Mouse (Mus musculus): Measurements from ENCODE around the gene Rin2. TPM values are rescaled to one million over a fixed set of nuclear protein-coding genes. Genes with fewer than 3 reads are reported as not detected.

The Rin2 gene
- polyA plus RNA-seq, 1 experiment = 9.3 TPM

GRCm38 (mm10) chr2:145753973-145754372, 79.0 kb downstream of the Rin2 start:
- Histone ChIP-seq H3ac (ENCODE audit: control insufficient read depth, insufficient read length, low read depth) (no peak overlapping the region), H3K79me2 (ENCODE audit: control insufficient read depth, insufficient read depth) (no peaks in the 10 kb centered on the region), H3K4me3 (ENCODE audit: insufficient read depth, poor library complexity, severe bottlenecking) (no peak overlapping the region), H3K36me3 (ENCODE audit: control insufficient read depth, insufficient read depth) (no peaks in the 10 kb centered on the region), H3K79me3 (ENCODE audit: low read depth) (no peaks in the 10 kb centered on the region), H3K27me3 (ENCODE audit: control insufficient read depth, insufficient read depth, insufficient read length) (no peaks in the 10 kb centered on the region)
- TF ChIP-seq MYOG (IDR thresholded peaks at IDR 0.05; ENCODE audit: control insufficient read depth, extremely low read depth, insufficient read length) = no peak
- TF ChIP-seq USF1 (IDR thresholded peaks at IDR 0.05; ENCODE audit: low read depth) = no peak
- no peak for TF ChIP-seq CEBPB (IDR thresholded peaks at IDR 0.05; ENCODE audit: low read depth)
- no peak for TF ChIP-seq MYOD1 (IDR thresholded peaks at IDR 0.05; ENCODE audit: control insufficient read depth, insufficient read length, low read depth)
- no peak for TF ChIP-seq MAX (IDR thresholded peaks at IDR 0.05)
- TF ChIP-seq CTCF (IDR thresholded peaks at IDR 0.05; ENCODE audit: control insufficient read depth, insufficient read depth, insufficient read length) = no peak
- TF ChIP-seq FOSL1 (IDR thresholded peaks at IDR 0.05; ENCODE audit: insufficient read depth, low read length, poor library complexity, severe bottlenecking) = no peak

- H3K27me3 ChIP-seq (ENCODE audit: control insufficient read depth, insufficient read depth, insufficient read length) = no peaks in the 10 kb centered on the region
- no peaks in the 10 kb centered on the region for H3K36me3 ChIP-seq (ENCODE audit: control insufficient read depth, insufficient read depth)
- no peak overlapping the region for H3ac ChIP-seq (ENCODE audit: control insufficient read depth, insufficient read length, low read depth)
- TF ChIP-seq MAX (IDR thresholded peaks at IDR 0.05) = no peak
- TF ChIP-seq MYOG (IDR thresholded peaks at IDR 0.05; ENCODE audit: control insufficient read depth, extremely low read depth, insufficient read length) = no peak
- TF ChIP-seq FOSL1 (IDR thresholded peaks at IDR 0.05; ENCODE audit: insufficient read depth, low read length, poor library complexity, severe bottlenecking) = no peak
- TF ChIP-seq MYOD1 (IDR thresholded peaks at IDR 0.05; ENCODE audit: control insufficient read depth, insufficient read length, low read depth) = no peak
- TF ChIP-seq CEBPB (IDR thresholded peaks at IDR 0.05; ENCODE audit: low read depth) = no peak
- TF ChIP-seq CTCF (IDR thresholded peaks at IDR 0.05; ENCODE audit: control insufficient read depth, insufficient read depth, insufficient read length) = no peak
- no peak for TF ChIP-seq USF1 (IDR thresholded peaks at IDR 0.05; ENCODE audit: low read depth)
- no peaks in the 10 kb centered on the region for H3K79me3 ChIP-seq (ENCODE audit: low read depth)
- no peaks in the 10 kb centered on the region for H3K79me2 ChIP-seq (ENCODE audit: control insufficient read depth, insufficient read depth)
- no peak overlapping the region for H3K4me3 ChIP-seq (ENCODE audit: insufficient read depth, poor library complexity, severe bottlenecking)
These were observed 81.1 kb downstream of the Rin2 start for GRCm38 (mm10) chr2:145755864-145756822.

GRCm38 (mm10) chr2:145760121-145760520, 85.1 kb downstream of the Rin2 start:
- no peaks in the 10 kb centered on the region for H3K79me3 ChIP-seq (ENCODE audit: low read depth)
- no peak overlapping the region for H3ac ChIP-seq (ENCODE audit: control insufficient read depth, insufficient read length, low read depth)
- TF ChIP-seq USF1 (IDR thresholded peaks at IDR 0.05; ENCODE audit: low read depth) = no peak
- TF ChIP-seq MAX (IDR thresholded peaks at IDR 0.05) = no peak
- TF ChIP-seq MYOD1 (IDR thresholded peaks at IDR 0.05; ENCODE audit: control insufficient read depth, insufficient read length, low read depth) = no peak
- TF ChIP-seq FOSL1 (IDR thresholded peaks at IDR 0.05; ENCODE audit: insufficient read depth, low read length, poor library complexity, severe bottlenecking) = no peak
- H3K27me3 ChIP-seq (ENCODE audit: control insufficient read depth, insufficient read depth, insufficient read length) = no peaks in the 10 kb centered on the region
- no peaks in the 10 kb centered on the region for H3K79me2 ChIP-seq (ENCODE audit: control insufficient read depth, insufficient read depth)
- no peak overlapping the region for H3K4me3 ChIP-seq (ENCODE audit: insufficient read depth, poor library complexity, severe bottlenecking)
- H3K36me3 ChIP-seq (ENCODE audit: control insufficient read depth, insufficient read depth) = no peaks in the 10 kb centered on the region

GRCm38 (mm10) chr2:145761436-145761835, 86.4 kb downstream of the Rin2 start:
- TF ChIP-seq FOSL1 (IDR thresholded peaks at IDR 0.05; ENCODE audit: insufficient read depth, low read length, poor library complexity, severe bottlenecking) = no peak
- no peak for TF ChIP-seq MYOD1 (IDR thresholded peaks at IDR 0.05; ENCODE audit: control insufficient read depth, insufficient read length, low read depth)
- no peak for TF ChIP-seq MYOG (IDR thresholded peaks at IDR 0.05; ENCODE audit: control insufficient read depth, extremely low read depth, insufficient read length)
- no peak for TF ChIP-seq USF1 (IDR thresholded peaks at IDR 0.05; ENCODE audit: low read depth)
- no peak for TF ChIP-seq MAX (IDR thresholded peaks at IDR 0.05)
- no peak for TF ChIP-seq CEBPB (IDR thresholded peaks at IDR 0.05; ENCODE audit: low read depth)
- TF ChIP-seq CTCF (IDR thresholded peaks at IDR 0.05; ENCODE audit: control insufficient read depth, insufficient read depth, insufficient read length) = no peak
- no peak overlapping the region for H3ac ChIP-seq (ENCODE audit: control insufficient read depth, insufficient read length, low read depth)
- no peaks in the 10 kb centered on the region for H3K27me3 ChIP-seq (ENCODE audit: control insufficient read depth, insufficient read depth, insufficient read length)
- no peak overlapping the region for H3K4me3 ChIP-seq (ENCODE audit: insufficient read depth, poor library complexity, severe bottlenecking)
- H3K79me3 ChIP-seq (ENCODE audit: low read depth) = no peaks in the 10 kb centered on the region
- no peaks in the 10 kb centered on the region for H3K79me2 ChIP-seq (ENCODE audit: control insufficient read depth, insufficient read depth)
- no peaks in the 10 kb centered on the region for H3K36me3 ChIP-seq (ENCODE audit: control insufficient read depth, insufficient read depth)

GRCm38 (mm10) chr2:145769964-145770363, 94.9 kb downstream of the Rin2 start:
- Histone ChIP-seq H3K4me3 (ENCODE audit: insufficient read depth, poor library complexity, severe bottlenecking) (no peak overlapping the region), H3ac (ENCODE audit: control insufficient read depth, insufficient read length, low read depth) (no peak overlapping the region), H3K79me2 (ENCODE audit: control insufficient read depth, insufficient read depth) (no peaks in the 10 kb centered on the region), H3K79me3 (ENCODE audit: low read depth) (no peaks in the 10 kb centered on the region), H3K36me3 (ENCODE audit: control insufficient read depth, insufficient read depth) (no peaks in the 10 kb centered on the region), H3K27me3 (ENCODE audit: control insufficient read depth, insufficient read depth, insufficient read length) (no peaks in the 10 kb centered on the region)
- no peak for TF ChIP-seq MYOG (IDR thresholded peaks at IDR 0.05; ENCODE audit: control insufficient read depth, extremely low read depth, insufficient read length)
- TF ChIP-seq MAX (IDR thresholded peaks at IDR 0.05) = no peak
- no peak for TF ChIP-seq USF1 (IDR thresholded peaks at IDR 0.05; ENCODE audit: low read depth)
- no peak for TF ChIP-seq FOSL1 (IDR thresholded peaks at IDR 0.05; ENCODE audit: insufficient read depth, low read length, poor library complexity, severe bottlenecking)
- TF ChIP-seq CTCF (IDR thresholded peaks at IDR 0.05; ENCODE audit: control insufficient read depth, insufficient read depth, insufficient read length) = no peak
- no peak for TF ChIP-seq MYOD1 (IDR thresholded peaks at IDR 0.05; ENCODE audit: control insufficient read depth, insufficient read length, low read depth)
- no peak for TF ChIP-seq CEBPB (IDR thresholded peaks at IDR 0.05; ENCODE audit: low read depth)
